Mouse (Mus musculus): ENCODE data around the gene Mfng.

Mfng gene

GRCm38 (mm10) chr15:78788042-78788441 lies 14.8 kb upstream of the Mfng start:
- DNase-seq (ENCODE audit: inconsistent age in 2 of 2, low spot score in 1 of 2) = peak in 1 of 2 experiments; percentile 54

GRCm38 (mm10) chr15:78787287-78787856 lies 14.1 kb upstream of the Mfng start:
- peak; percentile 43 to 67 for DNase-seq (ENCODE audit: inconsistent age in 2 of 2, low spot score in 1 of 2)

- DNase-seq (ENCODE audit: inconsistent age in 2 of 2, low spot score in 1 of 2) = no peak
Measured at GRCm38 (mm10) chr15:78786411-78786818, 13.1 kb upstream of the Mfng start.

GRCm38 (mm10) chr15:78785961-78786360 lies 12.7 kb upstream of the Mfng start:
- DNase-seq (ENCODE audit: inconsistent age in 2 of 2, low spot score in 1 of 2) = peak; percentile 64 to 73

GRCm38 (mm10) chr15:78785258-78785657 lies 12.0 kb upstream of the Mfng start:
- no peak for DNase-seq (ENCODE audit: inconsistent age in 2 of 2, low spot score in 1 of 2)

GRCm38 (mm10) chr15:78784520-78784919 lies 11.2 kb upstream of the Mfng start:
- DNase-seq (ENCODE audit: inconsistent age in 2 of 2, low spot score in 1 of 2) = no peak

GRCm38 (mm10) chr15:78782348-78783103 lies 9.3 kb upstream of the Mfng start:
- DNase-seq (ENCODE audit: inconsistent age in 2 of 2, low spot score in 1 of 2) = no peak

GRCm38 (mm10) chr15:78780908-78781307 lies 7.6 kb upstream of the Mfng start:
- DNase-seq (ENCODE audit: inconsistent age in 2 of 2, low spot score in 1 of 2) = no peak

GRCm38 (mm10) chr15:78780359-78780758 lies 7.1 kb upstream of the Mfng start:
- no peak for DNase-seq (ENCODE audit: inconsistent age in 2 of 2, low spot score in 1 of 2)

- no peak for DNase-seq (ENCODE audit: inconsistent age in 2 of 2, low spot score in 1 of 2)
Measured at GRCm38 (mm10) chr15:78779690-78780089, 6.4 kb upstream of the Mfng start.

GRCm38 (mm10) chr15:78779253-78779652 lies 6.0 kb upstream of the Mfng start:
- no peak for DNase-seq (ENCODE audit: inconsistent age in 2 of 2, low spot score in 1 of 2)

- peak; percentile 86 to 95 for DNase-seq (ENCODE audit: inconsistent age in 2 of 2, low spot score in 1 of 2)
Measured at GRCm38 (mm10) chr15:78778077-78778870, 5.0 kb upstream of the Mfng start.

GRCm38 (mm10) chr15:78772856-78773255 lies 419 bp downstream of the Mfng start:
- DNase-seq (ENCODE audit: inconsistent age in 2 of 2, low spot score in 1 of 2) = no peak

- peak; percentile 54 to 66 for DNase-seq (ENCODE audit: inconsistent age in 2 of 2, low spot score in 1 of 2)
Measured at GRCm38 (mm10) chr15:78772368-78772763, 909 bp downstream of the Mfng start.

- peak; percentile 53 to 69 for DNase-seq (ENCODE audit: inconsistent age in 2 of 2, low spot score in 1 of 2)
Measured at GRCm38 (mm10) chr15:78771531-78772367, 1.5 kb downstream of the Mfng start.

GRCm38 (mm10) chr15:78770983-78771355 lies 2.3 kb downstream of the Mfng start:
- DNase-seq (ENCODE audit: inconsistent age in 2 of 2, low spot score in 1 of 2) = no peak

- DNase-seq (ENCODE audit: inconsistent age in 2 of 2, low spot score in 1 of 2) = no peak
Measured at GRCm38 (mm10) chr15:78770234-78770982, 2.9 kb downstream of the Mfng start.

- DNase-seq (ENCODE audit: inconsistent age in 2 of 2, low spot score in 1 of 2) = no peak
Measured at GRCm38 (mm10) chr15:78769064-78769463, 4.2 kb downstream of the Mfng start.

GRCm38 (mm10) chr15:78763704-78764103 lies 9.6 kb downstream of the Mfng start:
- DNase-seq (ENCODE audit: inconsistent age in 2 of 2, low spot score in 1 of 2) = no peak

GRCm38 (mm10) chr15:78763210-78763609 lies 10.1 kb downstream of the Mfng start:
- DNase-seq (ENCODE audit: inconsistent age in 2 of 2, low spot score in 1 of 2) = no peak
